In the genomic region with DNA sequence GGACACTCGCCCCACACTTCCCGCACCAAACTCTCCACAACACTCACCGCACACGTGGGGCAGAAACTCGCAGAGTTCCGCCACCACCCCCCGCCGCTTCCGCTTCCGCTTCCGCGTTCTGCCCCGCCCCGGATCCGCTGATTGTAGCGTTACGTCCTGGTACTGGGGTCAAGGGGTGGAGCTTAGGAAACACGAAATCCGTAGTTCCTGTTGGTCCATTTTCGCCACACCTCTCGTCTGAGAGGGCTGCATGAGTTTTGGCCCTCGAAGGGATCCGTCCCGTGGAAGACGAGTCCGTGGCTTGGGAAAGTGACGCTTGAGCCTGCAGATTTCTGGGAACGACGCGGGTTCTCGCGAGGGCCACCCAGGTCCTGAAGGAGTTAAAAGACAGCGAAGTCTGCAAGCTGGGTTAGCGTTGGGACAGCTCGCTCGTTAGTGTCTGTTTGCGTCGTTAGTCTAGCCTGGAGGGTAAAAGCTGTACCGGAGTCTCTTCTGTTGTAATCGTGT, we compare ENCODE assay signal across 8 mouse cellular contexts. TPM values are rescaled to one million over a fixed set of nuclear protein-coding genes. Genes with fewer than 3 reads are reported as not detected.
DNase-seq lines count a peak whose midpoint lies in the region; ATAC-seq and TF ChIP-seq lines count a peak whose summit lies in the region.

A gene (minus strand): TSS at position 81 of the 507 bp plus-strand sequence.

- in situ Hi-C loops in Patski (cut with MboI; ENCODE audit: low pct_unique_long_range_greater_than_20kb): loop anchor here (5.0 to 10.0 kb wide), 2 partner anchors 575 to 692 kb away; no protein-coding TSS in a partner anchor

- H3K27ac ChIP-seq in hindbrain, embryonic 13.5 days: peak within 1 kb of the TSS; percentile 86

- peak; percentile 97 for DNase-seq in Patski (ENCODE audit: low read depth, low spot score)
- peak; percentile 97 to 98 for DNase-seq in cerebellum, postnatal 14 days
- DNase-seq in frontal cortex, postnatal 14 days (ENCODE audit: low spot score in 2 of 2): peak; percentile 98 to 99
- DNase-seq in layer of hippocampus, postnatal 25 days (ENCODE audit: extremely low spot score in 1 of 2, low spot score in 1 of 2): peak; percentile 87 to 90
- DNase-seq in lung, postnatal 25 days (ENCODE audit: low spot score): peak; percentile 99
- peak; percentile 97 for DNase-seq in retina, embryonic 14.5 days (ENCODE audit: low spot score)
- peak; percentile 92 for DNase-seq in thymus, postnatal 4 days

- H3K27me3 ChIP-seq in Patski: peaks cover 6% of the 10 kb centered on the region
- H3K27me3 ChIP-seq in hindbrain, embryonic 13.5 days: 0 out of 2 replicates have a peak, but pooled peaks cover 1% of the 10 kb centered on the region

- TF ChIP-seq CTCF in Patski (IDR thresholded peaks at IDR 0.05): no peak

- peaks cover 8% of the 10 kb centered on the region for H3K36me3 ChIP-seq in hindbrain, embryonic 13.5 days

- H3K9me3 ChIP-seq in hindbrain, embryonic 13.5 days: no peaks in the 10 kb centered on the region

- WGBS in hindbrain, embryonic 13.5 days: under 1% methylated on average over 40 of the region's 40 CpGs

- ATAC-seq in Patski: peak; percentile 87
- ATAC-seq in hindbrain, embryonic 13.5 days (ENCODE audit: low FRiP score): peak; percentile 98

- POLR2A ChIA-PET in Patski (lab: Charles Lee): interaction anchor here (0.7 kb wide), 2 partner anchors 761 to 762 kb away, joined by 3 read pairs; no protein-coding TSS in a partner anchor

- peak within 1 kb of the TSS; percentile 92 for H3K4me3 ChIP-seq in hindbrain, embryonic 13.5 days

- CTCF ChIA-PET in Patski (lab: Charles Lee): no interaction called here

- peak within 1 kb of the TSS; percentile 83 for H3K4me2 ChIP-seq in hindbrain, embryonic 13.5 days

- peak within 1 kb of the TSS; percentile 80 for H3K9ac ChIP-seq in hindbrain, embryonic 13.5 days

- H3K4me1 ChIP-seq in hindbrain, embryonic 13.5 days (replicated peaks): peaks cover 26% of the 10 kb centered on the region

RNA-seq across cellular contexts. Expression of the gene that starts here (rescaled TPM):
- 65.5 TPM for polyA plus RNA-seq in Patski (2021)
- 65.4 and 69.4 TPM in 2 replicates for polyA plus RNA-seq in hindbrain, embryonic 13.5 days (2015; fragmentation: Nextera tagmentation; extraction: Ambion mirVana)
- total RNA-seq in layer of hippocampus, postnatal 25 days (2021): 10 to 100 TPM; 50.2 to 55.3 TPM

Comparison
In these comparisons a context has a peak if more than half of its experiments do, and no peak if none do; other contexts are left out.
1. Peak in every context shown above with its lines: DNase-seq, ATAC-seq, H3K4me3 ChIP-seq and H3K27ac ChIP-seq.